Mouse (Mus musculus): ENCODE results near the gene Mrgpre.

Mrgpre gene

DNA sequence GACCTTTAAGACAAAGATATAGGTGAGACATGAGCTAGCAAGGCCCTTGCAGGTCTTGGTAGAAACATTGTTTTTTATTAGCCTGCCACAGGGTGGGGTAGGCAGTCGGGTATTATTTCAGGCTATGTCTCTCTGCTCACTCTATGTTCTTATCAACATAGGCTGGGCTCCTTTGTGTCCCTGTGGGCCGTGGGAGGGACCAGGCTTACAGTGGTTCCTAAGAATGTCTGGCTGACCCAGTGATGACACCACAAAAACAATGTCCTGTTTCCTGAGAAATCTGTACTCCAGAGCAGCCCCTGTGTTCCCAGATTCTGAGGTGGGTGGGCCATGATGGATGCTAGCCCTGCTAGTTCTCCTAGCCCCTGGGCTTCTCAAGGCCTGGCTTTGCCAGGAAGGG, 6.9 kb downstream of the Mrgpre start:
- no peak for DNase-seq (ENCODE audit: low read depth, low spot score)

DNA sequence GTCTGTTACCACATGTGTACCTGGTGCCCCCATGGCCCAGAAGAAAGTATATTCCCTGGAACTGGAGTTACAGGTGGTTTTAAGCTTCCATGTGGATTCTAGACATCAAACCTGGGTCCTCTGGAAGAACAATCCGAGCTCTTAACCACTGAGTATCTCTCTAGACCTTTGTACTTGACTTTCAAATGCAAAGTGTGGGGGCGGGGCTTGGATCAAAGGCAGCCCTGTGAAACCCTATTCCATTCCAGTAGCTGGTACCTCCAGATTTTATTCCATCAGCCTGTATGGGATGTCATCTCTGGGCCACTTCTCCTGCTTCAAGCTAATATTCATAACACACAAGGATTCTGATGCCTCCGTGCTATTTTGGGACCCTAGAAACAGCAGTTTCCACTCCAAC, 8.2 kb downstream of the Mrgpre start:
- DNase-seq (ENCODE audit: low read depth, low spot score) = no peak

DNA sequence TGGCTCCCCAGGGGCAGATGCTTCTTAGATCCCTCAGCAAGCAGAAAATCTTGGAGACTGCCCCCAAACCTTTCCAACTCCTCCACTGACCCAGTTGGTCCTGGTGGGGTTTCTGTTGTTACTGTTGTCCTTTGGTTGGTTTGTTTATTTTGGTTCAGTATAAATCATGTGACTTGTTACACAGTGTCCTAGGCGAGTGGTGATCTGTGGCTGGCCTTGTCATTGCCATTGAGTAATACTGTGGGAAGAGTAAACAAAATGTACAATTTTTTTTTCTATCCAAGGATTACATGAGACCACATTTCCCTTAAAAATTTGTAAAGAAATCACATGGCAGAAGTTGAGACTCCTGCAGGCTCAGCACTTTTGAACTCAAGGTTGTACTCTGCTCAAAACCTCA, 14.8 kb downstream of the Mrgpre start:
- DNase-seq (ENCODE audit: low read depth, low spot score) = no peak

DNA sequence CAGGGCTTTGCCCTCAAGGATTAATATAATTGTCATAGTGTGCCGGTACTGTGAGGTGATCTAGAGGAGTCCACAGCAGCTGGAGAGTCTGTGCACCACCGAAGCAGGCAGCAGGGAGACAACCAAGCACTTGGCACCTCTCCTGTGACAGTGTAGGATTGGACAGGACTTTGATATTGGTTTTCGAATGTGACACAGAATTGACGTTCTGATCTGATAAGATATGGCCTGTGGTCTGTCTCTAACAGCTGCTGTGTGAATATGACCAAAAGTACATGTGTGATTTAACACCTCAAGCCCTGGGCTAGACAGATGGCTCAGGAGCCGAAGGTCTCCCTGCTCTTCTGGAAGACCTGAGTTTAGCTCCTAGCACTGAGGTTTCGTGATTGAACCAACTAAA, 16.0 kb downstream of the Mrgpre start:
- no peak for DNase-seq (ENCODE audit: low read depth, low spot score)

DNA sequence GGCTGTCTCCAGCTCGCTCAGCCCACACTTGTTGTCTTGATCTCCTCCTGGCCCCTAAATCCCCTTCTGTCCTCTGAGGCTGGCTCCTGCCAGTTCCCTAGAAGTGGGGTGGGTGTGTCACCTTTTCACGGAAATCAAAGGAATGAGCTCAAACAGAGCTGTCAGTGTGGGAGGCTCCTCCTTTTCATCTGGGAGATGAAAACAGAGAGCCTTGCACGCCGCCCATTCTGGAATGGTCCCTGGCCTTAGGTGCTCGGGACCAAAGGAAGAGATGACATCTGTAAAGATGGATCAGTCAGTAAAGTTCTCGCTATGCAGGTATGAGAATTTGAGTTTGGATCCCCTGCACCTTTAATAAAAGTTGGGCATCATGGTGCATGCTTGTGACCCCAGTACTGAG, 17.4 kb downstream of the Mrgpre start, which contains the start of gene Mrgprg:
Gene Mrgprg (minus strand): TSS at position 101 of the 400 bp plus-strand sequence.
- DNase-seq (ENCODE audit: low read depth, low spot score) = no peak

DNA sequence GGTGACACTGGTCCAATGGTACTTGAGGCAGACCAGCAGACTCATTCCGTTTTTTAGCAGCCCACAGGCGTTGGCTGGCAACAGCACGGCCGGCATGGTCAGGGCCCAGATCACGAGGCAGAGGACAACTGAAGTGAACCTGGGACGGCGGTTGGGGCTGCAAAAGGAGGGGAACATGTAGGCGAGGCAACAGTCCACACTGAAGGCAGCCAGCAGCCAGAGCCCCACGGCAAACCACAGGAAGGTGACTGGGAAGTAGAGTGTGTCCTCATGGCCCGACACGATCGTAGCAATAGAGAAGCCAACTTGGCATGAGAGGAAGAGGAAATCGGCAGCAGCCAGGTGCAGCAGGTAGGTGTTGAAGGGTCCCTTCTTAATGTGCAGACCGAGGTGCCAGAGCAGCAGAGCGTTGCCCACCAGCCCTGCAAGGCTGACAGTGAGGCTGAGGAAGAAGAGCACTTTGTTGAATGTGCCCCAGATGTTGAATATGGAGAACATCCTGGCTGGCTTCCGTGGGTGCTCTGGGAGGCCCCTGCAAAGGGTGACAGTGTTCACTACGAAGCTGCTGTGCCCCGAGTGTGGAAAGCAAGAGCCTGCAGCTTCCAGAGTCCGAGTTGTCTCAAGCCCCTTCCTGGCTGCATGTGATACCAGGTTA, 19.3 kb downstream of the Mrgpre start:
- DNase-seq (ENCODE audit: low read depth, low spot score) = no peak

DNA sequence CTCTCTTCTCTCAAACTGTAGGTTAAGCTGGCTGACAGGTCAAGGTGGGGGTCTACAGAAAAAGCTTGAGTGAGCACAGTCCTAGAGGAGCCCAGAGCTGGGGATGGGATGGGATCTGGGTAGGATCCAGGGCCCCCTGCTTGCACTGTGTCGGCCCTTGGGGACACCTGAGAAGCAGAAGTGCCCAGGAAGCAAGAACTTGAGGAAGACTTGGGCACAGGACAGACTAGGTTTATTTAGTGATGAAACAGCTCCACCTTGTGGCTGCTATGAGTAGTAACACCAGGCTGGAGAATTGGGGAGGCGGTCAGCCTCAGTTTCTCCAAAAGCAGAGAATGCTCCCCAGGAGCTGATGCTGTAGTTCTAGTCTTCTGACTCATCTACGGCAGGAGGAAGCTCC, 20.5 kb downstream of the Mrgpre start:
- peak; percentile 64 for DNase-seq (ENCODE audit: low read depth, low spot score)

DNA sequence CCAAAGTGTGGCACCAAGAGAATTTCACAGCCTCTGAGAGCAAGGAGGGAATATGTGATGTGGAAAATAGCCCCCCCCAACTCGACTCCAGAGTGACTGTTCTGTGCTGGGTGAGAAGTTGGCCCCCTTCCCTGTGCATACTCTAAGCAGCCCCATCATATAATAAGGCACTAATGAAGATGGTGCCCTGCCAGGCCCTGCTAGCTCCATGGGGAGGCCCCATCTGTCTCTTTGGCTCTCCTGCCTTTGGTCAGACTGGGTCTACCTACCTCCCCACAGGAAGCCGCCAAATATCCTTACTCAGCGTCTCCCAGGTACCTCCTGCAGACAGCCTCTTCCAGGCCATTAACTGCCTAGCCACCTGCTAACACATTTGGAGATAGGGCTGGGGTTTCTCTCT, 25.3 kb downstream of the Mrgpre start:
- DNase-seq (ENCODE audit: low read depth, low spot score) = peak; percentile 81

DNA sequence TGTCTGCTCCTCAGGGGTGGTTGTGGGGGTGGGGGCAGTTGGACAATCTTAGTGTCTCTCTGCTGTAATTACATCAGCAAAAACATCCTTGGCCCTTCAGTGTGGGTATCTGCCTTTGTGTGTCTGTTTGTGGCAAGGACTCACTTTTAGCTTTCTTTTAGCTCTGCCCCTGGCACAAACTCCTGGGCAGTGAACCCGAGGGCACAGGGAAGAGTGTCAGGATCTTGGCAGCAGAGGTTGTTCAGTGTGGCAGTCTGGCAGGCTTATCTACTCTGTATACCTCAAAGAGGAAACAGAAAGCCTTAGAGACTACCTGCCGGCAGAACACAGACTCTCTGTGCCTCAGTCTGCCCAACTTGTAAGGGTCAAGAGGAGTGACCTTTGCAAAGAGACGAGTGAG, 26.6 kb downstream of the Mrgpre start:
- no peak for DNase-seq (ENCODE audit: low read depth, low spot score)

DNA sequence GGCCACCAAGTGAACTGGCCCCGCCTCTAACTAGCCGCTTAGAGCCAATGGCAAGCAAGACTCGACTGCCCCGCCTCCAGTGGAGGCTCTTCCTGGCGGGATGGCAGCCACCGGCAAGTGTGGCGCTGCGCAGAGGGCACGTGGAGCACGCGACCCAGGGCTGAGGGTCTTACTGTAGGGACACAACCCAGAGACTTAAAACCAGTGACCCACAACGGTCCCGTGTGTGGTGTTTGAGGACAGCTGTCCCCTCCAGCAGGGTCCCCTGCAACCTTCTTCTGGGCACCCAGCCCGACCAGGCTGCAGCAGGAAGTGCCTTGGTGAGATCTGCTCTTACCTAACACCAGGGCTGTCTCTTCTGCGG, 27.3 kb downstream of the Mrgpre start:
- DNase-seq (ENCODE audit: low read depth, low spot score) = peak; percentile 87

DNA sequence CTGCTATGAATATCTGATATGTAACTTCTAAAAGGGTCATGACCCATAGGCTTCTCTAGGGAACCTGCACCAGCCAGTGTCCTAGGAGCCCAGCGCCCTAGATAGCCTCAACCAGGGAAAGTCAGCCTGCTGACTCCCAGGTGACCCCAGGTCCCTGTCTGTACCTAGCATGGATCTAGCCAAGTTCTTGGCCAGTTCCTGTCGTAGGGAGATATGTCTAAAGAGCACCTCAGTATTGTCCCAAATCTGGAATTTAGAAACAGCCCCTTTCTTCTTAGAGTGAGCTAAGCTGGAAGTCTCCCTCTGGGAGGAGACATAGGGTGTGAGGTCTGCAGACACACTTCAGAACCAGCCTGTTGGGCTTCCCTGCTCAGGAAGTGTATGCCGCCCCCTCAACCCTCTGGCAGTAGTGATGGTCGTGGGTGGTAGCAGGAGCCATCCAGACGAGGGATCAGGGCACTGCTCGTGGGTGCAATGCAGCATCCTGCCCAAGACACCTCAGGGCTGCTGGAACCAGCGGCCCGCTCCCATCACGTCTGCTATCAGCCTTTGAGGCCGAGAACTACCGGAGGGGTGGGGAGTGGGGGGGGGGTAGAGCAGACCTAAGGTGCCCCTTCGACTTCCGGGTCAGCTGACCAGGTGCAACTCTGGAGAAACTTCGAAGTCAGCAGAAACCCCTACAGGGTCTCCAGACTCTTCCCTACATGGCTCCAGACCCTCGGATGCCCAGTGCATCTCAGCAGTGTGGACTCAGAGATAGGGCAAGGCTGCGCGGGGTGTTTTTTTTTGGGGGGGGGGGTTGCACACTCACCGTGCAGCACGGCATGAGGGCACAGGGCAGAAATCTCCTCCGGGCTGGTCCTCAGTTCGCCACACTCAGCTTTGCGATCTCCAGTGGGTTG, 27.9 kb downstream of the Mrgpre start, which contains the start of gene Osbpl5:
Gene Osbpl5 (minus strand): TSS at position 861 of the 902 bp plus-strand sequence.
- peak; percentile 69 for DNase-seq (ENCODE audit: low read depth, low spot score)

DNA sequence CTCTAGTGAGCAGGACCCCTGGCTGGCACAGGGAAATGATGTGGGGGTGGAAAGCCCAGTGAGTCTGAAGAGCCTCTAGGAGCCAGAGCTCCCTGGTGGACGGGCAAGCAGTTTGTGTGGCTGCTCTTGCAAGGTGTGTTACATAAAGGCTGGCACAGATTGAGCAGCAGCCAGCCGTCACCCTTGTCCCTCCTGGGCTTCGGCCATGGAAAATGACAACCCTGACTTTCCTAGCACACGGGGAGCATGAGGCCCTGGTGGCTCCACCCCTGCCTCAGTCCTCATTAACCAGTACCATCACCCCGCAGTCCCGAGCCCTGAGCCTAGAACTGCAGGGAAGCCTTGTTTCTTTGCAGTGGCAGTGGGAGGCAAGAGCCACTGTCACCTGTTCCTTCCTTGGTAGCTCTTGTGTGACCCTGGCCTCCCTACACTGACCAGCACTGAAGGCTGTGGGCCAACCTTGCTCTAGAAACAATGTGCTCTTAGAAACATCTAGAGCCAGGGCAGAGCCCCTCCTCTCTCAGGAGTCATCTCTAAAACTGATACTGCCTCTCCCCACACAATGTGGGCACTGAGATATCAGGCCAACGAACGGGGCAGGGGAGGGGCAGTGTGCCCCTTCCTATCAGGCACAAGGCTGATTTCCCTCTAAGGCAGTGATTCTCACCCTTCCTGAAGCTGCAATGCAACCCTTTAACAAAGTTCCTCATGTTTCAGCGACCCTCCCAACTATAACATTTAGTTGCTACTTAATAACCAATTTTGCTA, 28.8 kb downstream of the Mrgpre start:
- peak; percentile 47 for DNase-seq (ENCODE audit: low read depth, low spot score)

DNA sequence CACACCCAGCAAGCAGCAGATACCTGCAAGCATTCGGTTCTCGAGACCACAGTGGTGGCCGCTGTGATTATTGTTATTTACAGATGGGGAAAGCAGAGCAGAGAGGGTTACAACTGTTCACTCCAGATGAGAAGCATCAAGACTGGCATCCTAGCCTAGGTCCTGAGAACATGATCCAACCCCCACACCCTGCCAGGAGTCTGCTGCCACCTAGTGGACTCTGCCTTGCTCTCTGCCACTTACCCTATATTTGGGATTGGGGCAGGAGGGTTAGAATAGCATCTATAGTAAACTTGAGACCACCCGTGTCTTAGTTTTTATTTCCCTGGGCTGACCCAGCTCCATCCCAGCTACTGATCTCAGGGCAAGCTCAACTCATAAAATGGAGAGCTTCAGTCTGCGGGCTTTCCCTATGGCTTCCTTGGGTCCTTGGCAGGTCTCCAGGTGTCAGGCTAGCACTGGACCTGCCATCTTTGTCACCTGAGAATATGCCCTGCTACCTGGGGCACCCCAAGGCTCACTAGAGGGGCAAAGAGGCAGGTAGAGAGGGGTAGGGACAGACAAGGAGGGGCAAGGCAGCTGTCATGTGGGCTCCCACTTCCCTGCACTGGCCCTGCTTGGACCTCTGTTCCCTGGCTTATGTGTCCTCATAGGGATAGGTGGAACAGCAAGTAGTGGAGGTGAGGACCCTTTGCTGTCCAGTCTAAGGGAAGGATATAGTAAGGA, 30.1 kb downstream of the Mrgpre start:
- DNase-seq (ENCODE audit: low read depth, low spot score) = peak; percentile 77

DNA sequence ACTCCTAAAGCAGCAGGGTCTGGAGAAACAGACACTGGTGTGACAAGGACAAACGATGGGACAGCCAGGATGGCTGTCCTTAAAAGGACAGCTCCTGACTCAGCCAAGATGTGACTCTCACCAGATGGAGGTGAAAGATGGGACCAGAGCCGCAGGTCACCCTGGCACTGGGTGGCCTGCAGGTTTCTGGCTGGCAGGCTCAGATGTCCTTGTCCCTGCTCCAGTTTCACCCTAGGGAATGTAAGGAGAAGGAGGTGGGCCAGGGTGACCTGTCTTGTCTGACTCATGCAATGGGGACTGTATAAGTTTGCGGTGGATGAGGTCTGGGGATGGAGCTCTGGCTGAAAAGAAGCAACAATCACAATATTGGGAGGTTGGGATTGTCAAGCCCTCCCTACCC, 31.7 kb downstream of the Mrgpre start:
- no peak for DNase-seq (ENCODE audit: low read depth, low spot score)

DNA sequence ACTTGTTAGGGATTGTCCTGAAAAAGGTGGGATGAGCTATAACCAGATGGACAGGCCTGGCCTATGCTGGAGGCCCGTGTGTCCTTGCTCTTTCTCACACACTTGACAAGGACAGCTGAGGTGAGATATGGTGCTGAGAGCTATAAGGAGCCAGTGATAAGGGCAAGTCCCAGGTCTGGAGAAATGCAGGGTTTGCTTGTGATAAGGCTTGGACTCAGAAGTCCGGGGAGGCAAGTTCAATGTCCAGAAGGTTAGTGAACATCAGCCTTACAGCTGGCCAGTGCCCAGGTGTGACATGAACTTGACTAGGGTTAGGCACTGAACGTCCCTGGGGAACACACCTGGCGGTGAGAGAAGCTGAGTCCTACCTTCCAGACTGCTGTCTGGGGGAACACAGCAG, 32.2 kb downstream of the Mrgpre start:
- no peak for DNase-seq (ENCODE audit: low read depth, low spot score)

DNA sequence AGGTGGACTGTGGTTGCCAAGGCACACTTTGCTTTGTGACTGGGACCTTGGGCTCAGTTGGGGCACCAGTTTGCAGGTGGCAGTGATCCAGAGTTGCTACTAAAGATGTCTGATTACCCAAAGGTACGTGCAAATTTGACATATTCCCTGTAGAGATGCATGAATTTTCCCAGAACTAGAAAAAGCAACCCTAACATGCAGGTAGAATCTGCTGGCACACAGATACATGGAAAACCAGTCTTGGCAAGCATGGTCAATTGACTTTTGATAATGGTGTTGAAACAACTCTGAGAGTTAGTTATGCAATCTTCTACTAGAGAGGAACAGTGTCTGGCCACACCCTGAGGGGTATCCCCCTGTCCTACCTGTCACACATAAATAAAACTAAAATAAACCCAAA, 32.9 kb downstream of the Mrgpre start:
- DNase-seq (ENCODE audit: low read depth, low spot score) = no peak

DNA sequence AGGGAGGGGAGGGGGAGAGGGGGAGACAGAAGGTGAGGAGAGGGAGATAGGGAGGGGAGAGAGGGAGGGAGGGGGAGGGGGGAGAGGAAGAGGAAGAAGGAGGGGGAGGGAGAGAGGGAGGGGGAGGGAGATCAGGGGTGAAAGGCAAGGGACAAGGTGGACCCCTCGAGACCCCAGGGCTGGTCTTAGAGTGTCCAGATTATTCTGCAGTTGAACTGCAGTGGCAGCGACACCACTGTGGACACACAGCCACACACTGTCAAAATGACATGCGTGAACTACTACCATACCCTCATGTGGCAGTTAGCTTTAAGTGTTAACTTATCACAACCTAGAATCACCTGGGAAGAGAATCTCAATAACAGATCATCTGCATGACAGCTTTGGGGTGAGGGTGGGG, 35.3 kb downstream of the Mrgpre start:
- no peak for DNase-seq (ENCODE audit: low read depth, low spot score)

DNA sequence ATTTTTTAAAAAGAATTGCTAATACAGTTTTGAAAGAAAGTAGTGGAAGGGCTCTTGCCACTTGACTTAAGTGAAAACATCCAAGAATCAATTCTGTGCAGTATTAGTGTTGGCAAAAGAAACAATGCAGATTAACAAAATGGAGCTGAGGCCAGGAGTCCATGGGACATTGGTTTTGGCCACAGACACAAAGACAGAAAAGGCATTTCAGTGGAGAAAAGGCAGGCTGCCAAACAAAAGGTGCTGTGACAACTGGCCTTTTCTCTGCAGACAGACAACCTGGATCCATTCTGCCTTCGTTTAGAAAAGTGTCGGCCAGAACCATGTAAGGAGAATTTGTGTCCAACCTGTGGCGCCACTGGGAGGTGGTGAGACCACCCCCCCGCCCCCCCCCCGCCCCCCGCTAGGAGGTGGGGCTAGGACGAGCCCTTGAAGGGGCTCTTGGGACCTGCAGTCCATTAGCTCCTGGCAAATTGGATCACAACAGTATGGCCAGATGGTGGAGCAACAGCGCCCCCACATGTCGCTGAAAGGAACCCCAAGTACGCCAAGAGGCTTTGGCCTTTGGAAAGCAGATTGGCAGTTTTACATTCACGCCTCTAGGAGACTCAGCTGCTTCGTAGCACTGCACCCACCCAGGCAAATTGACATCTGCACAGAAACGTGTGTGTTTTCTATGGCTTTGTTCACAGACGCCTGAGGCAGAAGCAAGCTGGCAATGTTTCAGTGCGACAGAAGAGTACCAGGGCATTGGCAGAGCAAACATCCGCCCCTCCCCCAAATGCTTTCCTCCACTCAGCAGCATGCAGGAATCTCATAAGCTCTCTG, 36.0 kb downstream of the Mrgpre start:
- DNase-seq (ENCODE audit: low read depth, low spot score) = peak; percentile 94

DNA sequence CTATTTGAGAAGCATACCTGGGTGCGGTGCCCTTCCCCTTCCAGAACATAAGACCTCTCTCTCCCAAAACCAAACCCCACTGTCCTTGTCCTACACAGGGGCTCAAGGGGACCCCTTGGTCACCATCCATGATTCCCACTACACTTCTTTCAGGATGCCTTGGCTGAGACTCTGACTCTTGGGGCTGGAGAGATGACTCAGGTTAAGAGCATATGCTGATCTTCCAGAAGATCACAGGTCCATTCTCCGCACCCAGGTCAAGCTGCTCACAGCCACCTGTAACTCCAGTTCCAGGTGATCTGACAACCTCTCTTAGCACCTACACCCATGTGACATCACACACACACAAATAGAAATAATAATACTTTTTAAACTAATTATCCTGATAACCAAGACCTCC, 43.6 kb downstream of the Mrgpre start:
- DNase-seq (ENCODE audit: low read depth, low spot score) = no peak

All from brain, adult 2 months (tissue).